In the genomic region with DNA sequence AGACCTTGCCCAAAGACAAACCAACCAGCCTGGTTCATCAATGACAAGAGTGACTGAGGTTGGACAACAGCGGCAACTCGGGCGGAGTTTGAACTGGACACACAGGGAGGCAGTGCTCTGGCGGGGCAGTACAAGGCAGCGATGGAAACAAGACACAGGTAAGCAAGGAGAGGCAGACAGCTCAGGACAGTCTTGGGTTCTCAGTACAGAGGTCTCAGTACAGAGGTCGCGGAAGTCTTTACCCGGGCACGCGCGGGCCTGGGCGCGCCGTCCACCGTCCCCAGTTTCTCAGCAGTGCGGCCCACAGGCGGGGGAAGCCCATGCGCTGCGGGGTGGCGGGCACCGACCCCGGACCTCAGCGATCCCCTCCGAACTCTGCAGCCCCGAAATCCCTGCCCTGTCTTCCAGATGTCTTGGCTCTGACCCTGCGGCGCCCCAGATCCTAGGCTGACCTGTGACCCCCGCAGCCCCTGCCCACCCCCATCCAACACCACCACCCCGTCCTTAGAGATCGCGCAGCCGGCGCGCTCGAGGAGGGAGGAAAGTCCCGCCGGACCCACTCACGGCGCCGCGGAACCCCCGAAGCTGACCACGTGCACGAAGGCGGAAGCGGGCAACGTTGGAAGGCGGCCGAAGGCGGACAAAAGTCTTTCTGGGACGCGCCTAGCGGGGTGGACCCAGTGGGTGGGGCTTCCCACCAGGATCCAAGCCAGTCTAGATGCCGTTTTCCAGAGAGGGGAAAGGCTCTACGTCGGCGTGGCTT, we compare ENCODE assay signal across 7 mouse cellular contexts. TPM values are rescaled to one million over a fixed set of nuclear protein-coding genes. Genes with fewer than 3 reads are reported as not detected.
DNase-seq lines count a peak whose midpoint lies in the region; ATAC-seq lines count a peak whose summit lies in the region.

A gene (minus strand): TSS at position 662 of the 763 bp plus-strand sequence.

- WGBS in intestine, embryonic 16.5 days = under 1% methylated on average over 57 of the region's 57 CpGs
- under 1% methylated on average over 57 of the region's 57 CpGs for WGBS in midbrain, embryonic 11.5 days

- peak within 1 kb of the TSS; percentile 88 for H3K9ac ChIP-seq in intestine, embryonic 16.5 days (ENCODE audit: low read depth, low read length)
- peak within 1 kb of the TSS; percentile 69 for H3K9ac ChIP-seq in midbrain, embryonic 11.5 days (ENCODE audit: low read length)

- intact Hi-C loops in left cerebral cortex, postnatal 36 days (cut with DNase I) = no loop called here

- DNase-seq in adrenal gland, adult 2 months = peak; percentile 97
- peak; percentile 84 for DNase-seq in embryo, embryonic 11.5 days (ENCODE audit: low read depth, low spot score)
- DNase-seq in gastrocnemius, postnatal 4 days (ENCODE audit: low spot score in 2 of 2) = peak; percentile 94 to 97
- DNase-seq in left cerebral cortex, postnatal 36 days (ENCODE audit: low spot score in 2 of 2) = peak; percentile 94 to 95
- peak; percentile 96 for DNase-seq in midbrain, embryonic 11.5 days (ENCODE audit: low spot score, missing footprints)
- DNase-seq in skeletal muscle tissue, adult 2 months (ENCODE audit: low read depth, low spot score) = peak; percentile 78

- H3K36me3 ChIP-seq in intestine, embryonic 16.5 days (ENCODE audit: control insufficient read depth, insufficient read depth, low read length) = peaks cover 13% of the 10 kb centered on the region; the same call in 1 of the 2 replicates
- H3K36me3 ChIP-seq in midbrain, embryonic 11.5 days (ENCODE audit: control insufficient read depth, insufficient read depth, low read length) = peaks cover 5% of the 10 kb centered on the region

- H3K4me2 ChIP-seq in intestine, embryonic 16.5 days (ENCODE audit: low read depth, low read length) = peak within 1 kb of the TSS; percentile 87
- peak within 1 kb of the TSS; percentile 95 for H3K4me2 ChIP-seq in midbrain, embryonic 11.5 days

- no peaks in the 10 kb centered on the region for H3K9me3 ChIP-seq in intestine, embryonic 16.5 days (ENCODE audit: control insufficient read depth, low read length)
- H3K9me3 ChIP-seq in midbrain, embryonic 11.5 days (ENCODE audit: control insufficient read depth, low read length) = no peaks in the 10 kb centered on the region

- ATAC-seq in intestine, embryonic 16.5 days = peak; percentile 90
- ATAC-seq in midbrain, embryonic 11.5 days (ENCODE audit: low FRiP score) = peak; percentile 87

- peak within 1 kb of the TSS; percentile 82 for H3K4me3 ChIP-seq in intestine, embryonic 16.5 days (ENCODE audit: low read length)
- peak within 1 kb of the TSS; percentile 65 for H3K4me3 ChIP-seq in midbrain, embryonic 11.5 days (ENCODE audit: low read depth, low read length)

- H3K27me3 ChIP-seq in intestine, embryonic 16.5 days (replicated peaks; ENCODE audit: control insufficient read depth, insufficient read depth, low read length) = no peaks in the 10 kb centered on the region
- no peaks in the 10 kb centered on the region for H3K27me3 ChIP-seq in midbrain, embryonic 11.5 days (ENCODE audit: control insufficient read depth, insufficient read depth, low read length)

- H3K4me1 ChIP-seq in intestine, embryonic 16.5 days (ENCODE audit: control insufficient read depth, insufficient read depth, low read length) = 0 out of 2 replicates have a peak, but pooled peaks cover 9% of the 10 kb centered on the region
- H3K4me1 ChIP-seq in midbrain, embryonic 11.5 days (ENCODE audit: control insufficient read depth, insufficient read depth, low read length) = peaks cover 10% of the 10 kb centered on the region

- H3K27ac ChIP-seq in intestine, embryonic 16.5 days (ENCODE audit: low read length) = peak within 1 kb of the TSS; percentile 50
- H3K27ac ChIP-seq in midbrain, embryonic 11.5 days (ENCODE audit: low read depth, low read length) = no peak within 1 kb of the TSS

RNA-seq across cellular contexts. Expression of the gene that starts here (rescaled TPM):
- total RNA-seq in adrenal gland, adult 2 months (2021) = 10 to 100 TPM; 37.0 to 54.3 TPM
- 23.1 and 29.4 TPM in 2 replicates for polyA plus RNA-seq in adrenal gland, adult 2 months (2012; rRNA removed)
- 10 to 100 TPM; 17.1 to 19.4 TPM for total RNA-seq in gastrocnemius, postnatal 4 days (2021)
- polyA plus RNA-seq in intestine, embryonic 16.5 days (2015; fragmentation: Nextera tagmentation; extraction: Ambion mirVana) = 66.8 and 67.0 TPM in 2 replicates
- total RNA-seq in left cerebral cortex, postnatal 36 days (2021) = 10 to 100 TPM; 21.6 to 21.8 TPM
- polyA plus RNA-seq in midbrain, embryonic 11.5 days (2014; fragmentation: Nextera tagmentation; extraction: Ambion mirVana) = 14.9 and 16.5 TPM in 2 replicates
